Mouse (Mus musculus): ENCODE measurements around the gene Elmod3. TPM values are rescaled to one million over a fixed set of nuclear protein-coding genes. Genes with fewer than 3 reads are reported as not detected.

Gene Elmod3
- polyA plus RNA-seq, 1 experiment: 23.4 TPM

DNA sequence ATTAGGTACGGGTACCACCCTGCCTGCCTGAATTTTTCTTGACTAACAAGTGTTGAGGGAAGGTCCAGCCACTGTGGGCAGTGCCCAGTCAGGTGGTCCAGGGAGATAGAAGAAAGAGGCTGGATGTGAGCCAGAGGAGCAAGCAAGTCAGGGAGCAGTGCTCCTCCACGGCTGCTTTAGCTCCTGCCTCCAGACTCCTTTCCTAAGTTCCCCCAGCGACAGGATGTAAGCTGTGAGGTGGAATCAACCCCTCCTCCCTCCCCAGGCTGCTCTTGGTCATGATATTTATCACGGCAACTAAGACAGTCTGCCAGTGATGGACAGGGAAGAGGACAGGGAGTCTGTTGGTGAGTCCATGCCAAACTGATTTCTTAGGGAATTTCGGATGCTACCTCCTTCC is 4.3 kb downstream of the Elmod3 start:
- TF ChIP-seq CTCF (IDR thresholded peaks at IDR 0.05; ENCODE audit: borderline replicate concordance, control insufficient read depth, extremely low read depth, insufficient read depth, low read length, poor library complexity): no peak
- TF ChIP-seq POLR2A (IDR thresholded peaks at IDR 0.05; ENCODE audit: control insufficient read depth, extremely low read depth, insufficient read depth, low read length, poor library complexity): no peak
- H3K27ac ChIP-seq (ENCODE audit: control insufficient read depth, insufficient read depth, low read length): no peak overlapping the region
- 88% methylated on average over 5 of the region's 5 CpGs for WGBS
- H3K27me3 ChIP-seq (ENCODE audit: control insufficient read depth, insufficient read depth, low read length): no peaks in the 10 kb centered on the region
- peaks cover 13% of the 10 kb centered on the region for H3K4me1 ChIP-seq (replicated peaks; ENCODE audit: control insufficient read depth, insufficient read depth, low read length)
- H3K4me3 ChIP-seq (ENCODE audit: control insufficient read depth, insufficient read depth, low read length): no peak overlapping the region
- no peak for DNase-seq
- H3K36me3 ChIP-seq (ENCODE audit: control insufficient read depth, insufficient read depth, low read length): no peaks in the 10 kb centered on the region

- Histone ChIP-seq H3K4me3 (ENCODE audit: control insufficient read depth, insufficient read depth, low read length) (no peak overlapping the region), H3K27me3 (ENCODE audit: control insufficient read depth, insufficient read depth, low read length) (no peaks in the 10 kb centered on the region), H3K27ac (ENCODE audit: control insufficient read depth, insufficient read depth, low read length) (no peak overlapping the region), H3K36me3 (ENCODE audit: control insufficient read depth, insufficient read depth, low read length) (no peaks in the 10 kb centered on the region), H3K4me1 (replicated peaks; ENCODE audit: control insufficient read depth, insufficient read depth, low read length) (peaks cover 9% of the 10 kb centered on the region)
- 93% methylated on average over 6 of the region's 6 CpGs for WGBS
- TF ChIP-seq CTCF (IDR thresholded peaks at IDR 0.05; ENCODE audit: borderline replicate concordance, control insufficient read depth, extremely low read depth, insufficient read depth, low read length, poor library complexity) (no peak), POLR2A (IDR thresholded peaks at IDR 0.05; ENCODE audit: control insufficient read depth, extremely low read depth, insufficient read depth, low read length, poor library complexity) (no peak)
- no peak for DNase-seq
These were observed 5.0 kb downstream of the Elmod3 start for GRCm38 (mm10) chr6:72593011-72593803.

DNA sequence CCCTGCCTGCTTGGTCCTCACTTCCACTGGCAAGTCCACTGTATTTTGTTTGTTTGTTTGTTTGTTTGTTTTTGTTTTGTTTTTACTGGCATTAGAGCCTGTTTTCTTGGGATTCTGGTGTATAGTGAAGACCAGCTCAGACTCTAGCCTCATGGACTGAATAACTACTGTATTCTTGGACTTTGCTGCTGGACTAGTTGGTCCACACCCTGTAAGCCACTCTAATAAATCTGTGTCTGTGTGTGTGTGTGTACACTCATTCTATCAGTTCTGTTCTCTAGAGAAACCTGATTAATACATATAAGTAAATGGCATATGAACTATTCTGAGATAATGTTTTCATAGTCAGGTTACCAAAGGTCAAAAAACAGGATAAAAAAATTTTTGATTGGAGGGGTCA is 8.1 kb downstream of the Elmod3 start:
- TF ChIP-seq CTCF (IDR thresholded peaks at IDR 0.05; ENCODE audit: borderline replicate concordance, control insufficient read depth, extremely low read depth, insufficient read depth, low read length, poor library complexity): no peak
- TF ChIP-seq POLR2A (IDR thresholded peaks at IDR 0.05; ENCODE audit: control insufficient read depth, extremely low read depth, insufficient read depth, low read length, poor library complexity): no peak
- H3K27ac ChIP-seq (ENCODE audit: control insufficient read depth, insufficient read depth, low read length): no peak overlapping the region

DNA sequence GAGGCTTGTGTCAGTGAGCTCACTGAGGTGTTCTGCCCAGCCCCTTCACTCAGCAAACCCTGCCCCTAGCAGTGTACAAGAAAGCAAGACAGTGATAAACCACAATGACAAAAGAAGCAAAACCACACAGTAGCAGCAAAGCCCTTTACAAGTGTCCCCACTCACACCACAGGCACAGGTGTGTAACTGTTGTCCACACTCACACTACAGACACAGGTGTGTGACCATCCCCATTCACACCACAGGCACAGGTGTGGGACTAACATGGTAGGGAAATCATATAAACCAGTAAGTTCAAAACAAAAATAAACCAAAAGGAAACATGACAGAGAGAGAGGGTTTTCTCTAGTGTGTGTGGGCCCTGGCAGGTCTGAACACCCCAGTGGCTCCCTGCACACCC is 9.9 kb downstream of the Elmod3 start:
- Histone ChIP-seq H3K36me3 (ENCODE audit: control insufficient read depth, insufficient read depth, low read length) (no peaks in the 10 kb centered on the region), H3K4me3 (ENCODE audit: control insufficient read depth, insufficient read depth, low read length) (no peak overlapping the region), H3K27ac (ENCODE audit: control insufficient read depth, insufficient read depth, low read length) (no peak overlapping the region), H3K4me1 (replicated peaks; ENCODE audit: control insufficient read depth, insufficient read depth, low read length) (no peaks in the 10 kb centered on the region), H3K27me3 (ENCODE audit: control insufficient read depth, insufficient read depth, low read length) (no peaks in the 10 kb centered on the region)
- DNase-seq: no peak
- no peak for TF ChIP-seq POLR2A (IDR thresholded peaks at IDR 0.05; ENCODE audit: control insufficient read depth, extremely low read depth, insufficient read depth, low read length, poor library complexity)
- TF ChIP-seq CTCF (IDR thresholded peaks at IDR 0.05; ENCODE audit: borderline replicate concordance, control insufficient read depth, extremely low read depth, insufficient read depth, low read length, poor library complexity): no peak

More for the DNA sequence above, 8.1 kb downstream of the Elmod3 start:
- no peaks in the 10 kb centered on the region for H3K36me3 ChIP-seq (ENCODE audit: control insufficient read depth, insufficient read depth, low read length)
- H3K27me3 ChIP-seq (ENCODE audit: control insufficient read depth, insufficient read depth, low read length): no peaks in the 10 kb centered on the region
- no peak for DNase-seq
- no peaks in the 10 kb centered on the region for H3K4me1 ChIP-seq (replicated peaks; ENCODE audit: control insufficient read depth, insufficient read depth, low read length)
- no peak overlapping the region for H3K4me3 ChIP-seq (ENCODE audit: control insufficient read depth, insufficient read depth, low read length)

- no peaks in the 10 kb centered on the region for H3K27me3 ChIP-seq (ENCODE audit: control insufficient read depth, insufficient read depth, low read length)
- WGBS: 84% methylated on average over 3 of the region's 3 CpGs
- H3K4me1 ChIP-seq (replicated peaks; ENCODE audit: control insufficient read depth, insufficient read depth, low read length): no peaks in the 10 kb centered on the region
- no peak overlapping the region for H3K27ac ChIP-seq (ENCODE audit: control insufficient read depth, insufficient read depth, low read length)
- no peak overlapping the region for H3K4me3 ChIP-seq (ENCODE audit: control insufficient read depth, insufficient read depth, low read length)
- no peaks in the 10 kb centered on the region for H3K36me3 ChIP-seq (ENCODE audit: control insufficient read depth, insufficient read depth, low read length)
- no peak for DNase-seq
- TF ChIP-seq CTCF (IDR thresholded peaks at IDR 0.05; ENCODE audit: borderline replicate concordance, control insufficient read depth, extremely low read depth, insufficient read depth, low read length, poor library complexity): no peak
- TF ChIP-seq POLR2A (IDR thresholded peaks at IDR 0.05; ENCODE audit: control insufficient read depth, extremely low read depth, insufficient read depth, low read length, poor library complexity): no peak
These were observed 11.5 kb downstream of the Elmod3 start for GRCm38 (mm10) chr6:72586701-72587100.

- Histone ChIP-seq H3K27ac (ENCODE audit: control insufficient read depth, insufficient read depth, low read length) (no peak overlapping the region), H3K4me1 (replicated peaks; ENCODE audit: control insufficient read depth, insufficient read depth, low read length) (no peaks in the 10 kb centered on the region), H3K4me3 (ENCODE audit: control insufficient read depth, insufficient read depth, low read length) (no peak overlapping the region), H3K27me3 (ENCODE audit: control insufficient read depth, insufficient read depth, low read length) (no peaks in the 10 kb centered on the region), H3K36me3 (ENCODE audit: control insufficient read depth, insufficient read depth, low read length) (peaks cover 6% of the 10 kb centered on the region)
- DNase-seq: no peak
- no peak for TF ChIP-seq POLR2A (IDR thresholded peaks at IDR 0.05; ENCODE audit: control insufficient read depth, extremely low read depth, insufficient read depth, low read length, poor library complexity)
- TF ChIP-seq CTCF (IDR thresholded peaks at IDR 0.05; ENCODE audit: borderline replicate concordance, control insufficient read depth, extremely low read depth, insufficient read depth, low read length, poor library complexity): no peak
- WGBS: 94% methylated on average over 11 of the region's 11 CpGs
These were observed 14.1 kb downstream of the Elmod3 start for GRCm38 (mm10) chr6:72584154-72584553.
